Mouse (Mus musculus): ENCODE measurements around the gene Sema3a. TPM values are rescaled to one million over a fixed set of nuclear protein-coding genes. Genes with fewer than 3 reads are reported as not detected.
A peak's percentile ranks its signal among the peaks of the same experiment; 100 is the strongest.

Gene Sema3a
- polyA plus RNA-seq, 2 experiments = 22.1 to 43.8 TPM

DNA sequence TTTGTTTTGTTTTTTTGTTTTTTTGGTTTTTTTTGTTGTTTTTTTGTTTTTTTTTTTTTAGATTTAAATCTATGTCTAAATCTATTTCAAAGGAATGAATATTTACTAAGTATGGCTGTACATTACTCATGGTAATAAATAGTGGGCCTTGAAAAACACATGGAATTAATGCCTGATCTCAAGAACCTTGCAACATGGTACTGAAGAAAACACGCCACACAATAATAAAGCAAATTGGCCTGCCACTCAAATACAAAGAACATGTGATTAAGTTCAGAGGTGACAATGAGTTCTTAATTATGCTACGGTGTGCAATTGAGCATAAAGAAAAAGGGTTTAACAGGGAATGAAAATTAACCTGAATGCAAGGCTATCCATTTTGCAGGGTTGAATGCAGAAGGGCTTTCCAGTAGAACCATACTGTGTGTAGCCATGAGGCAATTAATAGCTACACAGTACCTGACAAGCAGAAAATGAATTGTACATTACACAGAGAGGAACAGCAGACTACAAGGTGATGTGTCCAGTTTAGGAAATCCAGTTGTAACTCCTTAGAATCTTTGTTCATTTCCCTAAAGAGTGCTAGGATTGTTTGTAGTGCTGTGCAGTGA, 288.8 kb downstream of the Sema3a start:
- Histone ChIP-seq H3K9ac (ENCODE audit: low read depth, low read length, severe bottlenecking) (no peak overlapping the region), H3K9me3 (ENCODE audit: control insufficient read depth, low read length) (no peaks in the 10 kb centered on the region), H3K27ac (replicated peaks; ENCODE audit: low read depth, low read length) (no peak overlapping the region), H3K4me3 (replicated peaks; ENCODE audit: low read length) (no peak overlapping the region), H3K36me3 (ENCODE audit: control insufficient read depth, insufficient read depth, low read length) (no peaks in the 10 kb centered on the region), H3K27me3 (ENCODE audit: control insufficient read depth, insufficient read depth, low read length) (no peaks in the 10 kb centered on the region), H3K4me2 (replicated peaks; ENCODE audit: low read depth, low read length, severe bottlenecking) (no peak overlapping the region), H3K4me1 (ENCODE audit: control insufficient read depth, insufficient read depth, low read length) (no peaks in the 10 kb centered on the region)
- 76% methylated on average over 2 of the region's 2 CpGs for WGBS
- TF ChIP-seq POLR2A (IDR thresholded peaks at IDR 0.05; ENCODE audit: borderline replicate concordance, extremely low read depth, insufficient read depth, insufficient read length) = no peak
- ATAC-seq (ENCODE audit: low FRiP score, low read depth) (no peak), DNase-seq (ENCODE audit: low spot score) (no peak)

DNA sequence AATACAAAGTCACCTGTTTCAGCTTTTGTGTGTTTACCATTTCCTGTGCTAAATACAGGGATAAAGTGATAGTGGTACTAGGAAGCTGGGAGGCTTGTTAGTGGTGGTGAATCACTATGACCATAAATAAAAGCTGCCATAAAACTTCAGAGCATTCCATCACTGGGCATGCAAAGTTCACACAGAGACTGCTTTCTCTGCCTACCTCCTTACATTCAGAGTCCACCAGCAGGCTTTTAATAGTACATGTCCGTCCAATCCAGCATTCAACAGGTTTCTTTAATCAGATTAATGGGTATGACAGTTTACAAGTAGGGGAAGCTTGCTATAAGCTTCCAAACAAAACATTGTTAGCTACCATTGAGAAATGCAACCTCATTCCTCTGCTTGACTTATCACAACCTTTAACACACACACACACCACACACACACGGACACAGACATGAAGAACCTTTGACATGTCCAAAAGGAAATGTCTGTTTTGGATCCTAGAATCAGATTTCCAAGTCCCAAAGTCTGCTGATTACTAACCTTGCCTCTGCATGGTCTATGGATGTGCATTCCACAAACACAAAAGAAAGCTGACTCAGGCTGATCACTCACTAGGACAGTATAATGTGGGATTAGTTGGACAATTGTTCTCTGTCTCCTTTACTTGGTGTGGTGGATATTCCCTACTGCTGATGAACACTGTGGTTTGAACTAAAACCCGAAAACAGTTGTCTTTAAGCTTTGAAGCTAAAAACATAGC, 291.9 kb downstream of the Sema3a start:
- DNase-seq (ENCODE audit: low spot score) (no peak), ATAC-seq (ENCODE audit: low FRiP score, low read depth) (no peak)
- 63% methylated on average over 3 of the region's 3 CpGs for WGBS
- Histone ChIP-seq H3K27ac (replicated peaks; ENCODE audit: low read depth, low read length) (no peak overlapping the region), H3K9me3 (ENCODE audit: control insufficient read depth, low read length) (no peaks in the 10 kb centered on the region), H3K27me3 (ENCODE audit: control insufficient read depth, insufficient read depth, low read length) (no peaks in the 10 kb centered on the region), H3K4me3 (replicated peaks; ENCODE audit: low read length) (no peak overlapping the region), H3K36me3 (ENCODE audit: control insufficient read depth, insufficient read depth, low read length) (no peaks in the 10 kb centered on the region), H3K4me2 (replicated peaks; ENCODE audit: low read depth, low read length, severe bottlenecking) (no peak overlapping the region), H3K4me1 (ENCODE audit: control insufficient read depth, insufficient read depth, low read length) (no peaks in the 10 kb centered on the region), H3K9ac (ENCODE audit: low read depth, low read length, severe bottlenecking) (no peak overlapping the region)
- TF ChIP-seq POLR2A (IDR thresholded peaks at IDR 0.05; ENCODE audit: borderline replicate concordance, extremely low read depth, insufficient read depth, insufficient read length) = no peak

- Histone ChIP-seq H3K4me3 (replicated peaks; ENCODE audit: low read length) (no peak overlapping the region), H3K36me3 (ENCODE audit: control insufficient read depth, insufficient read depth, low read length) (no peaks in the 10 kb centered on the region), H3K27ac (replicated peaks; ENCODE audit: low read depth, low read length) (no peak overlapping the region), H3K27me3 (ENCODE audit: control insufficient read depth, insufficient read depth, low read length) (no peaks in the 10 kb centered on the region), H3K9me3 (ENCODE audit: control insufficient read depth, low read length) (no peaks in the 10 kb centered on the region), H3K4me2 (replicated peaks; ENCODE audit: low read depth, low read length, severe bottlenecking) (no peak overlapping the region), H3K9ac (ENCODE audit: low read depth, low read length, severe bottlenecking) (no peak overlapping the region), H3K4me1 (ENCODE audit: control insufficient read depth, insufficient read depth, low read length) (no peaks in the 10 kb centered on the region)
- DNase-seq (ENCODE audit: low spot score) (no peak), ATAC-seq (ENCODE audit: low FRiP score, low read depth) (no peak)
- WGBS = 67% methylated on average over 5 of the region's 5 CpGs
- no peak for TF ChIP-seq POLR2A (IDR thresholded peaks at IDR 0.05; ENCODE audit: borderline replicate concordance, extremely low read depth, insufficient read depth, insufficient read length)
Observed at GRCm38 (mm10) chr5:13421276-13421925, 296.2 kb downstream of the Sema3a start.

GRCm38 (mm10) chr5:13428702-13429101, 303.5 kb downstream of the Sema3a start:
- 25% methylated on average over 1 of the region's 1 CpGs for WGBS
- no peaks in the 10 kb centered on the region for H3K9me3 ChIP-seq (ENCODE audit: control insufficient read depth, low read length)
- H3K4me2 ChIP-seq (replicated peaks; ENCODE audit: low read depth, low read length, severe bottlenecking) = no peak overlapping the region
- no peaks in the 10 kb centered on the region for H3K4me1 ChIP-seq (ENCODE audit: control insufficient read depth, insufficient read depth, low read length)
- DNase-seq (ENCODE audit: low spot score) (peak; percentile 49), ATAC-seq (ENCODE audit: low FRiP score, low read depth) (no peak)
- H3K27me3 ChIP-seq (ENCODE audit: control insufficient read depth, insufficient read depth, low read length) = no peaks in the 10 kb centered on the region
- no peak overlapping the region for H3K27ac ChIP-seq (replicated peaks; ENCODE audit: low read depth, low read length)
- no peak for TF ChIP-seq POLR2A (IDR thresholded peaks at IDR 0.05; ENCODE audit: borderline replicate concordance, extremely low read depth, insufficient read depth, insufficient read length)
- H3K4me3 ChIP-seq (replicated peaks; ENCODE audit: low read length) = no peak overlapping the region
- H3K36me3 ChIP-seq (ENCODE audit: control insufficient read depth, insufficient read depth, low read length) = no peaks in the 10 kb centered on the region
- H3K9ac ChIP-seq (ENCODE audit: low read depth, low read length, severe bottlenecking) = no peak overlapping the region

DNA sequence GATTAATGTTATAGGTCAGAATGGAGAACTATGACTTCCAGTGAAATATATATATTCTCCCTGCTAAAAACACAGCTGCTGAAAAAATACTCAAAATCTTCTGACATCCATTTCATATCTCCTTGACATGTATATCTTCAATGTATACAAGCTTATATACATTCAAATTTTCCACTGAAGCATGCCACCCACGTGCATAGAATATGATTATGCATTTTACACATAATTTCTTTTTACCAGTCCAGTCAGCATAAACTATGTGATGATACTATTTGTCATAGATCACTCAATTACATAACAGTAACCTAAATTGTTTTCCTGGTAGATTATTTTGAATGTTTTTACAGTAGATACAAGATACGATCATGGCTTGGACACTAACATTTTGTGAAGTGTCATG, 306.6 kb downstream of the Sema3a start:
- Histone ChIP-seq H3K4me1 (ENCODE audit: control insufficient read depth, insufficient read depth, low read length) (no peaks in the 10 kb centered on the region), H3K27ac (replicated peaks; ENCODE audit: low read depth, low read length) (no peak overlapping the region), H3K4me3 (replicated peaks; ENCODE audit: low read length) (no peak overlapping the region), H3K27me3 (ENCODE audit: control insufficient read depth, insufficient read depth, low read length) (no peaks in the 10 kb centered on the region), H3K9me3 (ENCODE audit: control insufficient read depth, low read length) (no peaks in the 10 kb centered on the region), H3K9ac (ENCODE audit: low read depth, low read length, severe bottlenecking) (no peak overlapping the region), H3K4me2 (replicated peaks; ENCODE audit: low read depth, low read length, severe bottlenecking) (no peak overlapping the region), H3K36me3 (ENCODE audit: control insufficient read depth, insufficient read depth, low read length) (no peaks in the 10 kb centered on the region)
- no peak for TF ChIP-seq POLR2A (IDR thresholded peaks at IDR 0.05; ENCODE audit: borderline replicate concordance, extremely low read depth, insufficient read depth, insufficient read length)
- no peak for DNase-seq (ENCODE audit: low spot score)
- ATAC-seq (ENCODE audit: low FRiP score, low read depth) = no peak
- 85% methylated on average over 2 of the region's 2 CpGs for WGBS
